Mouse (Mus musculus) macrophage (primary cell): ENCODE measurements around the gene Sgsm1. TPM values are rescaled to one million over a fixed set of nuclear protein-coding genes. Genes with fewer than 3 reads are reported as not detected.

Source experiments
- H3K27ac ChIP-seq: fragments of 350-480 bp; formaldehyde crosslinking; 2 replicates; pipeline ENCODE4 v1.9.0; 2021
- H3K36me3 ChIP-seq: fragments of 350-480 bp; formaldehyde crosslinking; 2 replicates; pipeline ENCODE4 v1.9.0; 2021; ENCODE audit errors: inconsistent target
- H3K4me3 ChIP-seq: fragments of 350-480 bp; formaldehyde crosslinking; 2 replicates; pipeline ENCODE4 v1.9.0; 2021; ENCODE audit errors: inconsistent target
- H3K79me2 ChIP-seq: fragments of 350-480 bp; formaldehyde crosslinking; 2 replicates; pipeline ENCODE4 v1.9.0; 2021; ENCODE audit errors: inconsistent target
- WGBS: methylation state at CpG from one replicate; pipeline ENCODE4 v1.1.7; 2026; ENCODE audit warnings: inconsistent platforms; ENCODE audit not compliant: missing documents; 5-methylcytosine and 5-hydroxymethylcytosine counted together
- polyA plus RNA-seq: library from polyadenylated mRNA; stranded (reverse); fragments of 250-400 nt; gene quantifications from 3 replicates; pipeline ENCODE4 v1.2.4, GENCODE M21; 2018; ENCODE audit warnings: inconsistent platforms

Sgsm1 gene
- polyA plus RNA-seq, 1 experiment from 2014 or later: not detected

GRCm38 (mm10) chr5:113299433-113299832 is 11.2 kb downstream of the Sgsm1 start:
- H3K4me3 ChIP-seq: no peak overlapping the region
- H3K36me3 ChIP-seq: no peaks in the 10 kb centered on the region
- no peaks in the 10 kb centered on the region for H3K79me2 ChIP-seq
- no peak overlapping the region for H3K27ac ChIP-seq
- 89% methylated on average over 9 of the region's 9 CpGs for WGBS

GRCm38 (mm10) chr5:113298826-113299225 is 11.8 kb downstream of the Sgsm1 start:
- Histone ChIP-seq H3K4me3 (no peak overlapping the region), H3K27ac (no peak overlapping the region), H3K36me3 (no peaks in the 10 kb centered on the region), H3K79me2 (no peaks in the 10 kb centered on the region)
- WGBS: 93% methylated on average over 6 of the region's 6 CpGs

DNA sequence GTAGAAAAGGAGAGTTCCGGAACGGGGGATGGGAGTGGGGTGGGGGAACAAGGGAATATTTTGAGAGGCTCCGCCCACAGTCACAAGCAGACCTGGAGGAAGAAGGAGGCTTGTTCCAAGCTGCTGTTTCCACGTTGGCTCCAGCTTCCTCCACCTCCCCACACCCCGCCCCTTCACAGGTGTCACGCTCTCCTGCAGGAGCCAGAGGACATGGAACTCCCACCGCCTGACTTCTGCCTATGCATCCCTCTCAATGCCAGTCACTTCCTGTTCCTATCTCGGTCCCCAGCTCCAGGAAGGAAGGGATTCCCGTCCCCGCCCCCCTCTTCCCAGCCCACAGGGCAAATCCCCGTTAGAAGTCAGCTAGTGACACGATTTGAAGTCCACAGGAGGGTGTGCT is 12.5 kb downstream of the Sgsm1 start:
- Histone ChIP-seq H3K27ac (no peak overlapping the region), H3K79me2 (no peaks in the 10 kb centered on the region), H3K36me3 (no peaks in the 10 kb centered on the region), H3K4me3 (no peak overlapping the region)
- WGBS: 63% methylated on average over 12 of the region's 12 CpGs

- no peaks in the 10 kb centered on the region for H3K79me2 ChIP-seq
- H3K27ac ChIP-seq: no peak overlapping the region
- no peak overlapping the region for H3K4me3 ChIP-seq
- 51% methylated on average over 4 of the region's 4 CpGs for WGBS
- no peaks in the 10 kb centered on the region for H3K36me3 ChIP-seq
These were observed 14.8 kb downstream of the Sgsm1 start for GRCm38 (mm10) chr5:113295791-113296190.

GRCm38 (mm10) chr5:113294575-113294974 is 16.0 kb downstream of the Sgsm1 start:
- H3K4me3 ChIP-seq: no peak overlapping the region
- H3K27ac ChIP-seq: no peak overlapping the region
- no peaks in the 10 kb centered on the region for H3K79me2 ChIP-seq
- no peaks in the 10 kb centered on the region for H3K36me3 ChIP-seq
- 88% methylated on average over 5 of the region's 5 CpGs for WGBS

- Histone ChIP-seq H3K36me3 (no peaks in the 10 kb centered on the region), H3K79me2 (no peaks in the 10 kb centered on the region), H3K4me3 (no peak overlapping the region), H3K27ac (no peak overlapping the region)
- 50% methylated on average over 4 of the region's 4 CpGs for WGBS
These were observed 17.1 kb downstream of the Sgsm1 start for GRCm38 (mm10) chr5:113293446-113293845.

DNA sequence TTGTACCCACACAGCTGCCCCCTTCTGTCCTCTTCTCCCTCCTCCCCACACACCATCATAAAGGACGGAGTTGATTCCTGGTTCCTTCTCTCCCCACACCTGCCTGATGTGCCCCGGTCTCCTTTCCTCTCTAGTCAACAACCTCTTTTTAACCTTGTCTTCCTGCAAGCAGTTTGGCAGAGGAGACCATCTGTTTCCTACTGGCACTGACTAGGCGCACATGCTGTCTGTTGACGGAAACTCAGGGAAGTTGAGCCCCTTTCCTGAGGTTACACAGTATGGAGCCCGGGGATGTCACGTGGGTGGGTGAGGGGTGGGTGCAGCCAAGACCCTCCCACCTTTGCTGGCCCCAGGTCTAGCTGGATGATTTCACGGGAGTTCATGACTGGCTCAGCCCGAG is 17.8 kb downstream of the Sgsm1 start:
- WGBS: 6% methylated on average over 8 of the region's 8 CpGs
- Histone ChIP-seq H3K4me3 (no peak overlapping the region), H3K36me3 (no peaks in the 10 kb centered on the region)

DNA sequence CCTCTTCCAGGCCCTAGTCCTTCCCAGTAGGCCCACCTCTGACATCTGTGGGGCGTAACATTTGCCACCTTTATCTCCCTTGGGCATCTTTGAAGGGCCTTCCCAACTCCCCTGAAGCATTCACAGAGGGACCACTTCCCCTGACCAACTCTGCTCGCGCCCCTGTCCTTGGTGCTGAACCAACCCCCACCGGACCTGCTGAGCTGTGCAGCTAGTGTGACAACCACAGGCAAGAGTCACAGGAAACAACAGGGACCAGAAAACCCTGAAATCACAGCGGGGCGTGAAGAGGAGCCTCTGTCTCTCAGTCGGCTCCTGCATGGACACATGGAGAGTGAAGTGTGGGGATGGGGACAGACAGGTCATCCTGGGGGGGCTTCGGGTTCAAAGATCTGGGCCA is 18.4 kb downstream of the Sgsm1 start:
- WGBS: 9% methylated on average over 8 of the region's 8 CpGs
- H3K4me3 ChIP-seq: no peak overlapping the region
- H3K79me2 ChIP-seq: no peaks in the 10 kb centered on the region
- no peaks in the 10 kb centered on the region for H3K36me3 ChIP-seq
- H3K27ac ChIP-seq: no peak overlapping the region

More for the DNA sequence above, 17.8 kb downstream of the Sgsm1 start:
- H3K79me2 ChIP-seq: no peaks in the 10 kb centered on the region
- H3K27ac ChIP-seq: no peak overlapping the region

GRCm38 (mm10) chr5:113291125-113291524 is 19.5 kb downstream of the Sgsm1 start:
- H3K36me3 ChIP-seq: no peaks in the 10 kb centered on the region
- WGBS: 92% methylated on average over 4 of the region's 4 CpGs
- no peak overlapping the region for H3K27ac ChIP-seq
- no peaks in the 10 kb centered on the region for H3K79me2 ChIP-seq
- H3K4me3 ChIP-seq: no peak overlapping the region

GRCm38 (mm10) chr5:113290149-113290548 is 20.4 kb downstream of the Sgsm1 start:
- Histone ChIP-seq H3K79me2 (no peaks in the 10 kb centered on the region), H3K36me3 (no peaks in the 10 kb centered on the region), H3K27ac (no peak overlapping the region), H3K4me3 (no peak overlapping the region)
- WGBS: 84% methylated on average over 14 of the region's 14 CpGs

DNA sequence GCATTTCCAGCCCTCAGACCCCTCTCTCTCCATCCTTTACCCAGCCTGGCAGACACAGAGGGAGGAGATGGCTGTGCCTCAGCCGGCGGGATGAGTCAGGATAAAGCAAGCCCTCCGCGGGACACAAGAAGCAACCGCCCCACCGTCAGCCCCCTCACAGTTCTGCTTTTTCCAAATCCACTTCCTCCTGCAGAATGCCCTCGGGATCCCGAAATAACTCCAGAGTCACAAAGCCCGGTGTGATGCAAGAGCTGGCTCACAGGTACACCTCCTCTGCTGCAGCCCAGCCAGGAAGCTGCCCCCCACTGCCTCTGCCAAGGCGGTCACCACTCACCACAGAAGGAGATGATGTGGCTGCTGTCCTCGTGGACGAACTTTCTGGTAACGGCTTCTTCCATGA is 22.1 kb downstream of the Sgsm1 start:
- H3K27ac ChIP-seq: no peak overlapping the region
- H3K4me3 ChIP-seq: no peak overlapping the region
- H3K36me3 ChIP-seq: no peaks in the 10 kb centered on the region
- 2% methylated on average over 12 of the region's 13 CpGs for WGBS
- no peaks in the 10 kb centered on the region for H3K79me2 ChIP-seq

DNA sequence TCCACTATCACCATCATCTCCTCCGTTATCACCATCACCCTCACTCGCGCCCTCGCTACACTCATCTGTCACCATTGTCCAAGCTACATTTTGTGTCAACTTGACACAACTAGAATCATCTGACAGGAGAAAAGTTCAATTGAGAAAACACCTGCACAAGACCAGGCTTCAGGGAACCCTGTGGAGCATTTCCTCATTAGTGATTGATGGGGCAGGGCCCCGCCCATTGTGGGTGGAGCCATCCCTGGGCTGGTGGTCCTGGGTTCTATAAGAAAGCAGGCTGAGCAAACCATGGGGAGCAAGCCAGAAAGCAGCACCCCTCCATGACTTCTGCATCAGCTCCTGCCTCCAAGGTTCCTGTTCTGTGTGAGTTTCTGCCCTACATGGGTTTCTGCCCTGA is 22.8 kb downstream of the Sgsm1 start:
- Histone ChIP-seq H3K4me3 (no peak overlapping the region), H3K79me2 (no peaks in the 10 kb centered on the region), H3K36me3 (no peaks in the 10 kb centered on the region), H3K27ac (no peak overlapping the region)
- 84% methylated on average over 5 of the region's 5 CpGs for WGBS

GRCm38 (mm10) chr5:113286591-113287520 is 23.7 kb downstream of the Sgsm1 start:
- no peaks in the 10 kb centered on the region for H3K79me2 ChIP-seq
- H3K36me3 ChIP-seq: no peaks in the 10 kb centered on the region
- H3K4me3 ChIP-seq: no peak overlapping the region
- WGBS: 63% methylated on average over 58 of the region's 60 CpGs
- H3K27ac ChIP-seq: no peak overlapping the region

- H3K36me3 ChIP-seq: no peaks in the 10 kb centered on the region
- H3K4me3 ChIP-seq: no peak overlapping the region
- 88% methylated on average over 11 of the region's 11 CpGs for WGBS
- H3K27ac ChIP-seq: no peak overlapping the region
- H3K79me2 ChIP-seq: no peaks in the 10 kb centered on the region
These were observed 24.5 kb downstream of the Sgsm1 start for GRCm38 (mm10) chr5:113286048-113286447.

DNA sequence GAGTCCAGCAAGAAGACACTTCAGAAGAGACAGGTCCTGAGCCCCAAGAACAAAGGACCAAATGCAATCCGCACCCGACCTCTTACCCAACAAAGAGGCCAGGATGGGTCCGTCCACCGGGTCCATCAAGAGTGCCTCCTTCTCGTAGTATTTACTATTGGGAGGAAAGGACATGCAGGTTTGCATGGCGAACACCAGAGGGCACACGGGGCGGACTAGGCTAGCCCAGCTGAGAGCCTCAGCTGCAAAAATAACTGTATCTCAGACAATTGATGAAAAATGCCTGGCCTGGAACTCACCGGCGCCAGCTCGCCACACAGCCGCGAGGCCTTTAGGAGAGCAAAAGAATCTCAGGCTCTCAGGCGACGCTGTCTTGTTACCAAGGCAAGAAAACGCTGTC is 25.0 kb downstream of the Sgsm1 start:
- 91% methylated on average over 16 of the region's 16 CpGs for WGBS
- no peak overlapping the region for H3K4me3 ChIP-seq

More for the DNA sequence above, 25.0 kb downstream of the Sgsm1 start:
- Histone ChIP-seq H3K79me2 (no peaks in the 10 kb centered on the region), H3K36me3 (no peaks in the 10 kb centered on the region), H3K27ac (no peak overlapping the region)
